Mouse (Mus musculus) WW6 (cell line): ENCODE measurements around the gene Clic6.
A peak's percentile ranks its signal among the peaks of the same experiment; 100 is the strongest.

Source experiments
- DNase-seq: peaks from one replicate; pipeline ENCODE4 v3.0.0-alpha.2; 2013; ENCODE audit warnings: low read depth, low spot score

The Clic6 gene

DNA sequence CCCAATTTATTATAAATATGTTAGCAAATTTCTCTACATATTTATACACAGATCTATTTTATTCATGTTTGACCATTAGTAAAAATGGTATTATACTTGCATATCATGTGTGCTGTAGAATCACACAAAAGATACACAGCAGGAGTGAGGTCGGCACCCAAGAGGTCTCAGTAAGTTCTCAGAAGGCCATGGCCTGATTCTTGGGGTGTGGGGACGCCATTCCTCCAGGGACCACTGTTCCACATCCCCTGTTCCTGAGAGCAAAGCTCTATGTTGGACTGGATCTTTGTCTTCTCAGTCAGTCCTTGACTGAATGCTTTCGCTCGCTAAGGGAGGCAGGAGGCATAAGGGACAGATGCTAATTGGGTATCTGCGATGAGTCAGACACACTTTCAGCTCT is at the start of gene Clic6:
Clic6 (plus strand) TSS at position 301 of the 400 bp plus-strand sequence.
- no peak for DNase-seq

DNA sequence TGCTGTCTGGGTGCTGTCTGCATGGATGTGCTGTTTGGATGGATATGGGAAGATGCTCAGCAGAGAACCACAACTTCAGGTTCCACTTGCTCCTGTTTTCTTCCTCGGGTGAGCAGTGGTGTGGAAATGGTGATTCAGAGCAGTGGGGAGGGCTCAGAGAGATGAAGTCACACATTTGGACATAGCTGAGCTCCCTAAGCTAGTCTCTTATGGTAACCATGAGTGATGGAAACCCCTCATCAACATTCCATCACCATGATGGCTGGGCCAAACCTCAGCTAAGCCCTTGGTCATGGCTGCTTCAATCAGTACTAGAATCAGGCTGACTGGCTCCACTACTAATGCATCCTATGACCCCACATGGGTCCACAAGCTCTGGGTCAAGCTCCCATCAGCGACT is 45.8 kb upstream of the Clic6 start:
- no peak for DNase-seq

DNA sequence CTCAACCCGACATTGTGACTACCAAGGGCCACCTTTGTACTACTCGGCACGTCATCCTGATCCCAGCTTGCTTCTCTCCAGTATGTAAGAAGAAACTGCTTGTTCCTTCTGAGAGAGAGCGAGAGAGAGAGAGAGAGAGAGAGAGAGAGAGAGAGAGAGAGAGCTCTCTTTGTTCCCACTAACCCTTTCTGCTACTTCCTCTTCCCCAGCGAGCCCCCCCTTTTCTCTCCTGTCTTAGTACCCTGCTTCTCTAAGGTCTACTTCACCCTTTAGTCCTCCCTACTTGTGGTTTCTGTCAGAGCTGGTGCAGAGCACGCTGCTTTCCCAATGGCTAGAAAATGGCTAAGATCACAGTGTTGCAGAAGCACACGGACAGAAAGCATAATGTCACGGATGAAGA is 45.3 kb upstream of the Clic6 start:
- DNase-seq = no peak

DNA sequence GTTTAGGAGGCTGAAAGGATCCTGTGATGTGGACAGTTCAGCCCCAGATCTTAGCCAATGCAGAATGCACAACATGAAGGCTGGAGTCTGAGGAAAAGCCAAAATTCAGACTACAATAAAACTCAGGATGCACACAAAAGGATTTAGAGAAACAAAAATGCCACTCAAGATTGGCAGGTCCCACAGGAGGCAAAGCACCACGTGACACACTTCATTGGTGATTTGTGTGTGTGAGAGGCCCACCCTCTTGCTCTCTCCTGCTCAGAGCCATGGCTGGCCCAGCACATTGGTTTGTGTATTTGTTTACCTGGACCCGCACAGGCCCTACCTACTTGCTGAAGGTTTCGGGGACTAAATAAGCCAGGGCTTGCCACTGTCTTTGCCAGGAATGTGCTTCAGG is 44.3 kb upstream of the Clic6 start:
- DNase-seq = no peak

DNA sequence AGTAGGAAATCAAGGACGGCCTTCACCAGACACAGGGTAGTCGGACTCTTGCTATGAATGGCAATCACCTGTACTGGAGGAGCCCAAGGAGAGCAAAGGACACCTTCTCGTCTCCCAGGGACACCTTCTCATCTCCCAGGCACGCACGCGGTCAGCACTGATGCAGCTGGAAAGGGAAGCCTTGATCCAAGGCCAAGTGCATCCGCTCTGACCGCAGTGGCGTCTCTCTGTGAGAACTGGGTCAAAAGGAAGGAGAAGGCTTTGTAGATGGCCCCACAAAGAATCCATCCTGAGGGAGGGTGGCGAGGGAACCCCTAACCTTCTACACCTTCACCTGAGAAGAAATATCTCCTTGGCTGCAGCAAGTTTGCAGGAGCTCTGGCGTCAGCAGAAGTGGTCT is 43.4 kb upstream of the Clic6 start:
- DNase-seq = no peak

DNA sequence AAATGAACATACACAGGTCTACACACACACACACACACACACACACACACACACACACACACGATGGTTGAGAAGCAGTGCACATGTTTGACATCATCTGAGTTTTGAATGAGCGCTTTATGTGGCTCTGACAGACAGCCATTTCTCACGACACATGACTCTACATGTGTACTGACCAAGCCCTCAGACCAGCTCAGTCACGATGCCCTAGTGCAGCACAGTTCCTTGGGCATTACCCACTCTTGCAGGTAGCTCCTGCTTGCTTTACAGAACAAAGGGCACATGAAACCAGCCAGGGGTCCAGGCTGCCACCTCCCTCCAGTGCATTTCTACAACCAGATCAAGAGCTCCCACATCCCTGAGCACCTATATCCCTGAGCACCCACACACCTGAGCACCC is 42.6 kb upstream of the Clic6 start:
- no peak for DNase-seq

DNA sequence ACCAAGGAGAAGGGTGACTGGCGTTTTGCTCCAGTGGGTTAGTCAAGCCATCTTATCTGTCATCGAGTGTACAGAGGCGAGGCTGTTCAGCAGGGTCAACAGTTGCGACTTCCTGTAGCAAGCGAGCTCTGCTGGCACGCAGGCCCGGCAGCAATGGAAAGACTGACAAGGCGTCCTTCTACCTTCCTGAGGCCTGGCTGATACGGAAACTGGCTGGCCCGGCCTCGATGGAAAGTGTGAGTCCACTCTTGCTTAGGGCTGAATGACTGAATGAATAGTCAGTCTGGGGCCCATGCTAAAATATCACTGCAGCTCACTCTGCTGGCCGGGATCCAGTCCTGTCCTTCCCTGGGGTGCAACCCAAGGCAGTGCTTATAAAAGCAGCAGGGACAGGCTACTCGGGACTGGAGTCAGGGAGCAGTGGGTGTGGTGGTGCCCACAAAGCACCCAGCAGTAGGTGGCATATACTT is 41.9 kb upstream of the Clic6 start:
- no peak for DNase-seq

DNA sequence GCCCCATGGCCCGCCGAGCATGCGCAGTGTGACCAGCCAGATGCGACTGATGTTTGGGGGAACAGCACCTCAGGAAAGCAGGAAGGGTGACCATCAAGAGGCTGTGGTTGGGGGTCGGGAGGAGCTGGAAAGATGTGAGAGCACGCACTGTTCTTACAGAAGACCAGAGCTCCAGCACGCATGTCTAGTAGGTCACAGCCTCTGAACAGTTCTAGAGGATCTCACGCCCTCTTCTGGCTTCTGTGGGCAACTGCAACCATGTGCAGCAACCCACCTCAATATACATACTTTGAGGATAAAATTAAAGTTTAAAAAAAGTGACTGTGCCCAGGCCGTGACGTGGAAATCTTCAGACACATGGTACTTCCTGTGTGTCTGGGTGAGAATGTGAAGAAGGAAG is 40.2 kb upstream of the Clic6 start:
- DNase-seq = no peak

DNA sequence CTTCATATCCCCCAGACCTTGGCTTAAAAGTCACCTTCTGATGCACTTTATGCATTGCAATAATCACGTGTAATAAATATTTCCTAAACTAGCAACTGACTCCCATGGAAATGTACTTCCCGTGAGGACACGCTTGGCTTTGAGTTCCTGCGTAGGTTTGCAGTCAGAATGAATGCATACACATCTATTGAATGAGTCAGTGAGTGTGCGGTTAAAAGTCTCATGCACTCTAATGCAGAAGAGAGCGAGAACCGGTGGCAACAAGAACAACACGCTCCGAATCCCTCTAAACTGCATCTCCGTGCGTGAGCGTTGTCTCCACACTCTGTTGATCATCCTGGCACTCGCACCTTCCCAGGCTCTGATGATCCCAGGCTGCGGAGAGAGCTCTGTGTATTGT is 36.5 kb upstream of the Clic6 start:
- no peak for DNase-seq

DNA sequence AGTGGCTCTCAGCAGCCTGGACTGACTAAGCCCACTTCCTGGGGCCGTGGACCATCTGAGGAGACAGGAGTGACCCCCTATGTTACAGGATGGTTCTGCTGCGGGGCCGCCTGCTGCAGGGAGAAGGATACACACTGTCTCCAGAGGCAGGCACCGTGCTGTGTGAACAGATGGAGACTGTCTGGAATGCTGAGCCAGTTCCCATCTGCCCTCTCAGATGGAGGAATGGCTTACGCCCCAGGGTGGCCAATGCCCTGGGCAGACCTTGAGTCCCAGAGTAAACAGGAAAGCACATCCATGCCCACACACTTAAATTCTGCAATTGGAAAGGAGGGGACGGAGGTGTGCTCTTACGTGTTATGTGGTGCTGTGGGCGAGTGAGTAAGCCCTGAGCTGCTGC is 35.2 kb upstream of the Clic6 start:
- DNase-seq = no peak

DNA sequence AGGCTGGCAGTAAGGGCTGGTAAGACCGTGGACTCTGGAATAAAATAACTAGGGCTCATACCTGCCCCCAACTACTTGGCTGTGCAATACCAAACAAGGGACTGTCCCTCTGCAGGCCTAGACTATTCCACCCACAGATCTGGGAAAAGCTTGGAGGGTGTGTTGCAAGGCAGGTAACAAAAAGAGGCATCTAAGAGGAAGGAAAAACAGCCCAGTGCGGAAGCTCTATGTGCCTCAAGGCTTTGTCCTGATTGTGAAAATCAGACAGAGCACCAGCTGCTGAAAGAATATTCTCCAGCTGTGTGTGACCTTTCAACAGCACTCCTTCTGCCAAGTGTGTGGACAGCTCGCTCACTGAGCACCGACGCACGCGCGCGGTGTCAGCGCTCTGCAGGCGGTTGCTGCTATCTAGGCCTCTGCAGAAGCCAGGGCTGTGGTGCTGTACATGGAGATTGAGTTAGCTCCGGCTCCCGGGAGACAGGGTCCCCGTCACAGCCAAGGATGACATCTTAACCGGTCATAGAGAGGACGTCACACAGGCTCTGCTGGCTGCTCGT is 33.9 kb upstream of the Clic6 start:
- DNase-seq = no peak

DNA sequence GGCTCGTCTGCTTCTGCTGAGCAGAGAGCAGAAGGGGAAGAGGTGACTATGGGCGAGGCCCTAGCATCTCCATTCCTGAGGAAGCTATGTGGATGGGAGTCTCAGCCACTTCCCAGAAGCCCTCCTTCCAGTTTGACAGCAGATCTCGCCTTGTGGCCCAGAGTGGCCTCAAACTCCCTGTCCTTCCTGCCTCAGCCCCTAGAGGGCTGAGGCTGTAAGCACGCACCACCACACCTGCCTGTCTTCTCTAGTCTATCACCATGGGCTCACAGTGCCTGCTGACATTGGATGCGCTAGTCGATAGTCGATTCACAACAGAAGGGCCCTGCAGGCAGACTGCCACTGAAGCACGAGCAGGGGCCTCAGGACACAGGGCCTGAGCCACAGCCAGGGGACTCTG is 32.9 kb upstream of the Clic6 start:
- peak; percentile 59 for DNase-seq

DNA sequence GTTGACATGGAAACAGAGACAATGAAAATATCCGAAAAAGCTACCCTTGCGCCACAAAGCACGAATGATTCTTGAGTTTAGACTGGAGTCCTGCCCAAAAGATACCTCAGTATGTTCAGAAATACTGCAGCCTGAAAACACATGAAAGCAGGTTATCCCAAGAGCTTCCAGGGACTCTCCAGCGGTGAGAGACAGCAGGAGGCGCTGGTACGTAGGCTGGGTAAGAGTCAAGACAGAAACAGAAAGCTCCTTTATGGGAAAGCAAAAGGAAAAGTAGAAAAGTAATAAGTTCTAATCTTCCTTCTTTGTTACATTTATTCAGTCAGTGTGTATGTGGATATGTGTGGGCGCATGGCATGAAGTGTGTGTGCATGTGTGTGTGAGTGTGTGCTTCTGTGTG is 31.5 kb upstream of the Clic6 start:
- DNase-seq = no peak

DNA sequence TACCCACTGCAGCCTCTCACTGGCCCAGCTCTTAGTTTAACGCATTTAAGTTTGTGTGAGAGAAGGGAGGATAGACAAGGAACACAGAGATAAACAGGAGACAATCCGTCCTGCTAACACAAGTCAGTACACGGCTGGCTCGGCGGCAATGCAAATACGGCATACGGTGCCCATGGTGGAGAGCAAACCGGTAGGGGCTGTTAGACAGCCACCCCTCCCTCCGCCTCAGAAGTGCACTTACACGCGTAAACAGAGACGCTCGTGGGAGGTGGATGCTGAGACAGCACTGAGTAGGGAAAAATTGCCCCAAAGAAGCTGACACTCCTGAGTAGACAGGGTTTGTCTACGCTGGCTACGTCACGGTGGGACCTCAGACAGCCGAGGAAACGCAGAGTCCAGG is 31.0 kb upstream of the Clic6 start:
- no peak for DNase-seq

DNA sequence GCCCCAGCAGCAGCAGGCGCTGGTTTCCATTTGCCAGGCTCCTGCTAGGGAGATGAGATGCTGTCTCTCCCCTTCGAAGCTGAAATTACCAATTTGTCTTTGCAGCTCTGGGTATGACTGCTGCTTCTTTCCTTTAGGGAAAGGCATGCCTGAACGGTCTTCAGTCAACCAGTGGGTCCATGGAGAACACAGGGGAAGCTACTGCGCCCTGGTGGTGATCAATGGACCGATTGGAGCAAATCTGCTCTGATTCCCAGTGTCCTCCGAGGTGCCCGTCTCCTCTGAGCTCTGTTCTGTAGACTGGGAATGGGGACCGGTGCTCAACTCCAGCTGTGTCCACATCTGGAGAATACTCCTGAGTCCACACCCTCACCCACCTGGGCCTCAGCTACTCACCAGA is 30.0 kb upstream of the Clic6 start:
- no peak for DNase-seq

DNA sequence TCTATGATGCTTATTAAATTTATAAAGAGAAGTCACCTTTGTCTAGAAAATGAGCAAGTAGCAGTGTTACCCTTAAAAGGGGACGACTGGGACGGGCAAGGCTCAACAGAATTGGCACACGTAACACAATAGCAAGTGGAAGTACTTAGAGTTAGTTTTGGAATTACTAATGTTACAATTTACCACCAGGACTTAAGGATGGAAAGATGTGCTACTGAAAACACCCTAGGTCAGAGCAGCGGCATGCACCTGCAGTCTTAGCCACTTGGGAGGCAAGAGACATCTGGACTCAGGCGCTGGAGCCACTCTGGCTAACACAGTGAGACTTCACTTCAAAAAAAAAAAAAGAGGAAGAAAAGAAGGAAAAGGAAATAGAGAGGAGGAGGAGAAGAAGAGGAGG is 29.6 kb upstream of the Clic6 start:
- DNase-seq = no peak

DNA sequence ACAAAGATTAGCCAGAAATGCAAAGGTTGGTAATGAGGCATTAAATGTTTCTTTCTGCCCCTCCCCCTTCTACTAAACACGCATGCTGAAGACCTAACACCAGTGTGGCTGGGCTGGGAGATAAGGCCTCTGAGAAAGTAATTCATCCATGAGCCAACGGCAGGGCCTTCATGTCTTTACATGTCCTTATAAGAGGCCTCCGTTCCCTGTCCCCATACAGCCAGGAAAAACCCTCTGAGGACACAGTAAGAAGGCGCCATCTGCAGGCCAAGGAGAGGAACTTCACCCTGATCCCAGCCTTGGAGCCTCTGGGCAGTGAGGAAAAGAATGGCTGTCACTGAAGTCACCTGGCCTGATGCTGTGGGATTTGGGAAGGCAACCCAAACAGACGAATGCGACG is 27.9 kb upstream of the Clic6 start:
- DNase-seq = peak; percentile 42

DNA sequence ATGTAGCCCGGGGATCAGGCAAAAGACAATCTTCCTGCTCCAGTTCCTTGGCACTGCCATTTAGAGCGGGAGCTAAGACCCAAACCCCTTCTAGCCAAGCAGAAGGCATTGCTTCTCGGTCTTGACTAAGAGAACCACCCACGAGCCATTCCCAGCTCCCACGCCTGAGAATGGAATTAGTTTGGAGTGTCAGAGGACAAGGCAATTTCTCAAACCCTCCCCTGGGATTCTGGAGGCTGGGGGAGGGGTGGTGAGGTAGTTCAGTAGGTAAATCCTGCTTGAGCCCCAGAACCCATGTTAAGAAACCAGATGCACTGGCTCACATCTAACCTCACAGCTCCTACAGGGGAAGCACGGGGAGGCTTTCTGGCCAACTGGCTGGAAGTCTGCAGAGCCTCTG is 24.1 kb upstream of the Clic6 start:
- DNase-seq = no peak

DNA sequence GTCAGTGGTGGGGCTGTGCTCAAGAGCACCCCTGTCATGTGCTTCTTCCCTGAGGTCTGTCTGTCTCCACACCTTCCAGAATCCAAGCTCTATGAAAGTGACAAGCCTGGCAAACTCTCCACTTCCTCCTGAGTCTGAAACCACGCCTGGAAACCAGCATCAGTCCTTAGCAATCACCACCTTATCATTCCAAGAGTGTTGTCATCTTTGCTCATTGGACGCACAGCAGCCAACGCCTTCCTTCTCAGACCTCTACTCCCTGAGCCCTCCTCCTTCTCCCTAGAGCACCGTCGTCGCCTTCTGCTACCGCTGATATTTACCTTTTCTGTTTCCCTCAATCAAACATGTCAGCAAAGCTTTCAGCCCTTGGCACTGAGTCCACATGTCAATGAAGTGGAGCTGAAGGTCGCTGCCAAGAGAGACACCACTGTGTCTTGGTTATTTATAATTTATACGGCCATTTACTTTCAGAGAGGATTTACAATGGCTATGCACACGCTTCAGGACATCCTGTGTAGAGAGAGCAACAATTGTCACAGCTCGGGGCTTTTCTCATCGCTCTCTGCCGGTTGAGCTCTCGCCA is 21.1 kb upstream of the Clic6 start:
- DNase-seq = no peak

DNA sequence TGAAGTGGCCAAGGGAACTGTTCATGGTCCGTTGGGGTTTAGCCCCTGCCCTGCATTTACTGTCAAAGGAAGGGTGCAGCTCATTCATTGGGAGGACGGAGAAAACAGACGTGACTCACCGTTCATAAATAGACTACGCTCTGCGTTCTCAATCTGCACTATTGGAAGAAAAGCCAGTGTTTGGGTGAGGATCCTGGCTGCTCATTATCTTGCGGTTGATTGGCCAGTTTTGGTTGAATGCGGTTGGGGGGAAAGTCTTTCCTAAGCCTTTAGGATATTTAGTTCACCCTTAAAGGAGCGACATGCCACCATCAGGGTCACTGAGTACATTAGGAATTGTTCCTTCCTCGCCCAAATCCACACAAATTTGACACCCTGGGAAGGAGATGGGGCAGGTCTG is 20.3 kb upstream of the Clic6 start:
- DNase-seq = no peak

DNA sequence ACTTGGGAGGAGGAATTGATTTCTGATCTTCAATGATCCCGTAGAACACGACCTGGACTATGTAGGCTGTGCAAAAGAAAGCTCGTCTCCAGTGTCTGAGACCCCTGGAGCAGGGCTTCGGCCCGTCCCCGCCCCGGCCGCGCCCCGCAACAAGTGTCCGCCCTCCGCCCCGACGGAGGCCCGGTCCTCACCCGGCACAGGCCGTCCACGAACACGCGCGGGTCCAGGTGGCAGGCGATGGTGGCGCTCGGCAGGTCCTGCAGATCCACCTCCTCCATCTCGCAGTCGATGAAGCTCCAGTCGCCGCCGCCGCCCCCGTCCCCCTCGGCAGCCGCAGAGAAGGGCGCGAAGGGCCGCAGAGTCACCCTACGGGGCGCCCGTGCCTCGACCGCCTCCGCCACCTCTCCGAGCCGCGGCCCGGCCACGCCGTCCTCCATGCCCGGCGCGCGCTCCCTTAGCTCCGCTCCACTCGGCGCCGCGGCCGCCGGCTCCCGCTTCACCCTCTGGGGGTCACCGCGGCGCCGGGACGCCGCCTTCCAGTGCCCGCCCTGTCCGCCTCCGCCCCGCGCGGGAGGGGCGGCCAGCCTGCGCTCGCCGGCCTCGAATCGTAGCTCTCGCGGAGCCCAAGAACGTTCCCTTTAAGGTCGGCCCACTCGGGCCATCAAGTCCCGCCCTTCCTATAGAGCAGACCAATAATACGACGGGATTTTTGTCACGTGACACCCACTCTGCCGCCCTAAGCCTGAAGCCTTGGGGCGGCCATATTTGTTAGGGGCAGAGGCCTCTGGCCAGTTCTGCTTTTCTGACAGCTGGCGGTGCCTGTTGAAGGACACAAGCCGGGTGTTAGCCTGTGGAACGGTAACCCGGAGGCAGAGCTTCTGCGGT is 19.7 kb upstream of the Clic6 start:
- DNase-seq = peak; percentile 92

DNA sequence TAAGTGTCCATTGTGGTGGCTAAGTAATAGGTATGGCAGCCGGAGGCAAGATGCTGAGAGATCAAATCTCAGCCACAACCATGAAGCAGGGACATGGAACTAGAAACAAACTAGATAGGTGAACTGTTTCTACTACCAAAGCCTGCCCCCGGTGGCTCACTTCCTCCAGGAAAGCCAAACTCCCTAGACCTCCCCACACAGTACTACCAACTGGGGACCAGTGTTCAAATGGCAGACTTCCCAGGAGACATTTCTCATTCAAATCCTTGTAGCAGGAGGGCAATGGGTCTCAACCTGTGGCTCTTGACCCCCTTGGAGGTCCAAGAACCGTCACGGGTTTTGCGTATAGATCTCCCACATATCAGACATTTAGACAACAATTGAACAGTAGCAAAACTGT is 18.5 kb upstream of the Clic6 start:
- DNase-seq = no peak

DNA sequence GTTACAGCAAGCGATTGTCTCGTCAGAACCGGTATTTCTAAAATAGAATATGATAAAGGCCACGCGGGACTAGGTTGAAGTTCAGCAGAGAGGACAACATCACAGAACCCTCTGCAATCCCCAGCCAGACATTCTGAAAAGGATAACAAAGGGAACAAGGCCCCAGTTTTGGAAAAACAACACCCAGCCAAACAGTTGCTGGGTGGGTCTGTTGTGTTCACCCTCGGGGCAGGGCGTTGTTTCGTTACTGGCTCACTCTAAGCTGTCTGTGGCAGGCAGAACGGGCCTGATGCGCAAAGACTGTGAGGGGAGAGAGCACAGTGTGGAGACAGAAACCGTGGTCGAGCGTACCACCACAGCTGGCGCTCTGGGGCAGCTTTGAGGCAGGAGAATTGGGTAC is 17.1 kb upstream of the Clic6 start:
- DNase-seq = peak; percentile 72
